ENCODE assay signal across 18 mouse cellular contexts in the genomic region with DNA sequence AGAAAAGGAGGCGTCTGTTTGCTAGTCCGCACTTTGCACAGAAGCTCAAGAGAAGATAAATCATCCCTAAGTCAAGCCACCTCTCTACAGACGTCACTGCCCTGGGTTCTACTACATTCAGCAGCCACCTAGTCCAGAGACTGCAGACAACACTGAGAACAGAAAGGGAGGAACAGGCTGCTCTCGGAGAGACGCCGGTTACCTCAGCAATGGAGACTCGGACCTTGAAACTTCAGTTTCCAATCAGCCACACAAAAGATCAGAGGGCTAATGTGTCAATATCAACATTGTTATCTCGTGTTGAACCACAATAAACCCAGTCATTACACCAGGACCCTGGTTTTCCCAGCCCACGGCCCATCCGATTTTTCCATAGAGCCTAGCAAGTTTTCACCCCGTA. TPM values are rescaled to one million over a fixed set of nuclear protein-coding genes. Genes with fewer than 3 reads are reported as not detected.
DNase-seq lines count a peak whose midpoint lies in the region; ATAC-seq and TF ChIP-seq lines count a peak whose summit lies in the region.
"Had no signal": no experiment of that assay in that cellular context is flagged by ENCODE, and none has a peak within 500 bp of the region (broad histone marks: within the 10 kb centered on the region; RNA-seq: fewer than 3 reads in every experiment).

No protein-coding gene starts in this region.

- no peak overlapping the region for H3K9ac ChIP-seq in intestine, embryonic 15.5 days
- H3K9ac ChIP-seq in liver, embryonic 12.5 days = no peak overlapping the region
- no peak overlapping the region for H3K9ac ChIP-seq in stomach, embryonic 15.5 days
- no peak overlapping the region for H3K9ac ChIP-seq in midbrain, embryonic 15.5 days
- H3K9ac ChIP-seq: forebrain, embryonic 15.5 days; hindbrain, embryonic 12.5 days; limb, embryonic 12.5 days; neural tube, embryonic 15.5 days had no signal

- H3K4me3 ChIP-seq in lung, adult 2 months (replicated peaks; ENCODE audit: extremely low read depth, low read depth, low read length) = peak overlapping the region; percentile 61
- peak overlapping the region; percentile 10; the same call in 1 of the 2 replicates for H3K4me3 ChIP-seq in intestine, embryonic 15.5 days (replicated peaks)
- H3K4me3 ChIP-seq in liver, embryonic 12.5 days = no peak overlapping the region
- H3K4me3 ChIP-seq in stomach, embryonic 15.5 days (replicated peaks) = 0 out of 2 replicates have a peak overlapping the region, but pooled peaks have one; percentile 5
- no peak overlapping the region for H3K4me3 ChIP-seq in midbrain, embryonic 15.5 days
- H3K4me3 ChIP-seq: forebrain, embryonic 15.5 days; hindbrain, embryonic 12.5 days; limb, embryonic 12.5 days; neural tube, embryonic 15.5 days had no signal

- peak overlapping the region; percentile 52 for H3K4me2 ChIP-seq in intestine, embryonic 15.5 days (replicated peaks)
- 0 out of 2 replicates have a peak overlapping the region, but pooled peaks have one; percentile 15 for H3K4me2 ChIP-seq in liver, embryonic 12.5 days
- H3K4me2 ChIP-seq in stomach, embryonic 15.5 days = peak overlapping the region; percentile 28
- no peak overlapping the region for H3K4me2 ChIP-seq in midbrain, embryonic 15.5 days
- H3K4me2 ChIP-seq: forebrain, embryonic 15.5 days; hindbrain, embryonic 12.5 days; limb, embryonic 12.5 days; neural tube, embryonic 15.5 days had no signal

- TF ChIP-seq POLR2A in lung, adult 2 months (IDR thresholded peaks at IDR 0.05; ENCODE audit: borderline replicate concordance, extremely low read depth, low read depth, low read length) = no peak

- 71% methylated on average over 11 of the region's 11 CpGs for WGBS in lung, adult 2 months
- WGBS in intestine, embryonic 15.5 days = 54% methylated on average over 11 of the region's 11 CpGs
- 74% methylated on average over 11 of the region's 11 CpGs for WGBS in liver, embryonic 12.5 days (ENCODE audit: insufficient replicate concordance)
- 57% methylated on average over 11 of the region's 11 CpGs for WGBS in stomach, embryonic 15.5 days
- 88% methylated on average over 11 of the region's 11 CpGs for WGBS in midbrain, embryonic 15.5 days

- H3K36me3 ChIP-seq in intestine, embryonic 15.5 days = no peaks in the 10 kb centered on the region
- H3K36me3 ChIP-seq in liver, embryonic 12.5 days = peaks cover 8% of the 10 kb centered on the region; the same call in 1 of the 2 replicates
- H3K36me3 ChIP-seq in stomach, embryonic 15.5 days = 0 out of 2 replicates have a peak, but pooled peaks cover 4% of the 10 kb centered on the region
- no peaks in the 10 kb centered on the region for H3K36me3 ChIP-seq in midbrain, embryonic 15.5 days (replicated peaks)
- H3K36me3 ChIP-seq: forebrain, embryonic 15.5 days; hindbrain, embryonic 12.5 days; neural tube, embryonic 15.5 days had no signal

- no peaks in the 10 kb centered on the region for H3K27me3 ChIP-seq in intestine, embryonic 15.5 days (replicated peaks)
- no peaks in the 10 kb centered on the region for H3K27me3 ChIP-seq in liver, embryonic 12.5 days (replicated peaks)
- H3K27me3 ChIP-seq in stomach, embryonic 15.5 days (replicated peaks) = no peaks in the 10 kb centered on the region
- no peaks in the 10 kb centered on the region for H3K27me3 ChIP-seq in midbrain, embryonic 15.5 days (replicated peaks)
- H3K27me3 ChIP-seq: forebrain, embryonic 15.5 days; hindbrain, embryonic 12.5 days; limb, embryonic 12.5 days; neural tube, embryonic 15.5 days had no signal

- H3K4me1 ChIP-seq in lung, adult 2 months (ENCODE audit: control insufficient read depth, insufficient read depth, low read length) = no peaks in the 10 kb centered on the region
- H3K4me1 ChIP-seq in intestine, embryonic 15.5 days (replicated peaks) = no peaks in the 10 kb centered on the region
- no peaks in the 10 kb centered on the region for H3K4me1 ChIP-seq in liver, embryonic 12.5 days
- H3K4me1 ChIP-seq in stomach, embryonic 15.5 days = no peaks in the 10 kb centered on the region
- H3K4me1 ChIP-seq in midbrain, embryonic 15.5 days = no peaks in the 10 kb centered on the region
- H3K4me1 ChIP-seq: forebrain, embryonic 15.5 days; hindbrain, embryonic 12.5 days; neural tube, embryonic 15.5 days had no signal

- H3K9me3 ChIP-seq in intestine, embryonic 15.5 days = no peaks in the 10 kb centered on the region
- H3K9me3 ChIP-seq in liver, embryonic 12.5 days (replicated peaks) = no peaks in the 10 kb centered on the region
- no peaks in the 10 kb centered on the region for H3K9me3 ChIP-seq in stomach, embryonic 15.5 days
- no peaks in the 10 kb centered on the region for H3K9me3 ChIP-seq in midbrain, embryonic 15.5 days
- H3K9me3 ChIP-seq: forebrain, embryonic 15.5 days; hindbrain, embryonic 12.5 days; limb, embryonic 12.5 days; neural tube, embryonic 15.5 days had no signal

- no peak overlapping the region; the same call in 1 of the 2 replicates for H3K27ac ChIP-seq in intestine, embryonic 15.5 days
- H3K27ac ChIP-seq in liver, embryonic 12.5 days = no peak overlapping the region
- H3K27ac ChIP-seq in stomach, embryonic 15.5 days = no peak overlapping the region
- H3K27ac ChIP-seq in midbrain, embryonic 15.5 days = no peak overlapping the region
- H3K27ac ChIP-seq: forebrain, embryonic 15.5 days; hindbrain, embryonic 12.5 days; kidney, postnatal 0 days; limb, embryonic 12.5 days; neural tube, embryonic 15.5 days had no signal

- no peak; the same call in 1 of the 2 replicates for ATAC-seq in intestine, embryonic 15.5 days
- ATAC-seq in liver, embryonic 12.5 days = no peak
- ATAC-seq in stomach, embryonic 15.5 days (ENCODE audit: insufficient read depth, low FRiP score, low read depth) = no peak
- no peak for ATAC-seq in midbrain, embryonic 15.5 days (replicated peaks)
- ATAC-seq: forebrain, embryonic 15.5 days; midbrain, embryonic 16.5 days had no signal

- TF ChIP-seq CTCF in lung, adult 2 months (IDR thresholded peaks at IDR 0.05; ENCODE audit: insufficient read depth, low read length) = no peak

- no peak for DNase-seq in lung, adult 2 months
- no peak for DNase-seq in lung, postnatal 36 days
- no peak for DNase-seq in adrenal gland, postnatal 4 days (ENCODE audit: low spot score in 2 of 2)
- DNase-seq: cerebellum, adult 2 months; gastrocnemius, postnatal 25 days; kidney, adult 11 months; right cerebral cortex, postnatal 14 days had no signal

RNA-seq across cellular contexts. Expression of a gene that starts 36.4 kb away (rescaled TPM):
- polyA plus RNA-seq in lung, adult 2 months (2012; rRNA removed) = 5.8 and 6.7 TPM in 2 replicates
- 42.9 and 50.5 TPM in 2 replicates for polyA plus RNA-seq in intestine, embryonic 15.5 days (2015; fragmentation: Nextera tagmentation; extraction: Ambion mirVana)
- polyA plus RNA-seq in liver, embryonic 12.5 days (2016; fragmentation: Nextera tagmentation; extraction: Ambion mirVana) = 43.1 and 45.1 TPM in 2 replicates
- 54.2 and 60.5 TPM in 2 replicates for polyA plus RNA-seq in stomach, embryonic 15.5 days (2015; fragmentation: Nextera tagmentation; extraction: Ambion mirVana)
- 4.1 TPM in 2 replicates for polyA plus RNA-seq in midbrain, embryonic 15.5 days (2015; fragmentation: Nextera tagmentation; extraction: Ambion mirVana)
- 10 to 100 TPM; 30.2 to 62.8 TPM for total RNA-seq in adrenal gland, postnatal 4 days (2021)
- total RNA-seq: megakaryocyte progenitor cell, adult 5-6 weeks had no signal

Comparison
In these comparisons a context has a peak if more than half of its experiments do, and no peak if none do; other contexts are left out.
1. H3K4me3 ChIP-seq: peak in lung, adult 2 months (single experiment), intestine, embryonic 15.5 days (single experiment) and stomach, embryonic 15.5 days (single experiment); none in liver, embryonic 12.5 days (single experiment) and midbrain, embryonic 15.5 days (single experiment).